Mouse (Mus musculus) cerebellum, postnatal 25 days (tissue): ENCODE data around the gene Dcaf12.
A peak's percentile ranks its signal among the peaks of the same experiment; 100 is the strongest.

ENCODE experiments used
- DNase-seq, 2 experiments: peaks; one replicate each; pipeline ENCODE4 v3.0.0; 2021; ENCODE audit warnings: mixed read lengths in 2 of 2

Gene Dcaf12

DNA sequence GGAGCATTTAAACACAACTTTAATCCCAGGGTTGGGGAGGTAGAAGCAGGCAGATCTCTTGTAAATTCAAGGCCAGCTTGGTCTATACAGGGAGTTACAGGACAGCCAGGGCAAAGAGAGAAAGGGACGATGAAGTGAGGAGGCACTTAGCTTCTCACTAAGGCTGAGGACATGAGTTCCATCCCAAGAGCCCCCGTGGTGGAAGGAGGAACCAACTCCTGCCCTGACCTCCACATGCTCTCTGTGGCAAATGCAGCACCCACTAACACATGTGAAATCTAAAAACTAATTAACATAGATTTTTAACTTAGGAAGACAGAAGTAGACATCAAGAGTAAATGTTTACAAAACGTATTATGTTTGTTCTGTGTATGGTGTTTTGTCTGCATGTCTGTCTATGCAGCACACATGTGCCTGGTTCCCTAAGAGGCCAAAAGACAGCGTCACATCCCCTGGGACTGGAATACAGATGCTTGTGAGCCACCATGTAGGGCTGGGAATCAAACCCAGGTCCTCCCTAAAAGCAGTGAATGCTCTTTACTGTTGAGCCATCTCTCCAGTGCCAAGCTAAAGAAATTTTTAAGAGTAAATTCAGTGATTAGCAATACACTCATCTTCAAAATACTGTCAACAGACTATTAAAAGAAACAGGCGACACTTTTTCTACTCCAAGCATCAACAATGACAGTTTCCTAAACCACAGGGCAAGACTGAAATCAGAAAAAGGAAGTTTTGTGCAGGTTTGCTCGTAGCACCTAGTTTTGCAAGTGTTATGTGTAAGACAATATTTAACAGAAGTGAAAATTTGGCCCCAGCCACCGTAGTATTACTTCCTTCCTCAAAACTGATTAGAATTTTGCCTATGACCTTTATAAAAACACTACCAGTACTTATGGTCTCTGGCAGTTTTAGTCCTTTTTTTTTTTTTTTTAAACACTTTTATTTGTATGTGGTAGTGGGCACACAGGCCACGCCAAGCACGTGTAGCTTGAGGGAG, 3.8 kb downstream of the Dcaf12 start:
- no peak for DNase-seq

DNA sequence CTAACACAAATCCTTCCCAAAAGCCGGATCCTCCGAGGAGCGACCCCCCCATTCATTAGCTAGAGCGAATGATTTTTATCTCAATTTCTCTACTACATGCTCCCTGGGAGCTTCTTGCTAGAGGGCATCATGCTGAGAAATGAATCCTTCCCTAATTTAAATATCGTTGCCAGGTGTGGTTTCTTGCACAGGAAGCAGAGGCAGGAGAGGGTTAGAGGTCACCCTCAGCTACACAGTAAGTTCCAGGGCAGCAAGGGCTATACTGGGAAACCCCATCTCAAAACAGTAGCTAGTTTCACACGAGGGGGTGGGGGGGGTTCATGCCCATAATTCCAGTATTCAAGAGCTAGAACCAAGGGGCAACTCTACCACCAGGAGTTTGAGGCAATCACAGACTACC, 7.3 kb downstream of the Dcaf12 start:
- DNase-seq: no peak

DNA sequence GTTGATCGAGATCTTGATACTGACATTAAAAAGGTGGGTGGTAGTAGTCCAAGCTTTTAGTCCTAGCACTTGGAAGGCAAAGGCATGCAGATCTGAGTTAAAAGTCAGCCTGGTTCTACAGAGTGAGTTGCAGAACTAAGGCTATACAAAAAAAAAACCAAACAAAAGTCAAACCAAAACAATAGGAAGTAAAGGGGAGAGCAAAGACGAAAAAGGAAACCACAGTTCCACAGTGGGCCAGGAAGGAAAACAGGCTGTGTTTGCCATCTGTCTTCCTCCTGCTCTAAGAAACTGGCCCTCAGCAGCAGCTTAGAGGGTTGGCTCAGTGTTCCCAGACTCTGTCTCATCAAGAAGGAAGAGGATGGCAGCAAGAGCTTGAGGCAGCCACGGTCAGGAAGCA, 10.4 kb downstream of the Dcaf12 start:
- DNase-seq: peak in 1 of 2 experiments; percentile 35

DNA sequence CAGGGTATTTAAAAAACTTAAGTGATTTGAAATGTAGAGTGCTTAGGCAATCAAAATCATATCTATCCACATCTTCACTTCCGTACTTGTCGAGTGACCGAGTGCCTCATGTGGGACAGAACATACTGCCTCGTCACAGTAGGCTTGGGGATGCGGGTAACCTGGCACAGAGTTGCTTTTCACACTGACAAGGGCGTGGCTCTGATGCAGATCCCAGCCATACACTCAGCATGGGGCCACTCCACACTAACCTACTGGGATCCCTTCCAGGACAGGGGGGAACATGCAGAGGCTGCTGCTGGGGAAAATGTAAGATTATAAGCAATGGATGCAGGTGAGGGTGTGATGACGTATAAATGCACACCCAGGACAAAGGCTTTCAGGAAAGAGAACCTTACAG, 11.0 kb downstream of the Dcaf12 start:
- DNase-seq: peak in 1 of 2 experiments; percentile 54

DNA sequence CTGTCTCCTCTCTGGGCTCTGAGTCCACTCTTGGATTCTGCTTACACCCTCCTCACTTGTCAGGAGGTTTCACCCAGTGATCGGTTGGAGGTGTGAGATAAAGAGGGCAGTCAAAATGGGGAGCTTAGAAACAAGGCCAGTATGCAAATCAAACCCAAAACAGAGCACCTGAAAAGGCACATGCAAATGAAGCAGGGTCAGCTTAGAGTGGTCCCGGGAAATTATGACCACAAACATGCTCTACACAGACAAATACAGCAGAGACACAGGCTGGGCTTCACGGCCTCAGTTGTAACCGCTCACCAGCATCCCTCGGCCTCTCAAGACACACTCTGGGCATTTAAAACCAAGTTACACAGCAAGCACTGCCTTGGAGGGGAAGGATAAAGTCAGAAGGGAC, 15.7 kb downstream of the Dcaf12 start:
- no peak for DNase-seq

DNA sequence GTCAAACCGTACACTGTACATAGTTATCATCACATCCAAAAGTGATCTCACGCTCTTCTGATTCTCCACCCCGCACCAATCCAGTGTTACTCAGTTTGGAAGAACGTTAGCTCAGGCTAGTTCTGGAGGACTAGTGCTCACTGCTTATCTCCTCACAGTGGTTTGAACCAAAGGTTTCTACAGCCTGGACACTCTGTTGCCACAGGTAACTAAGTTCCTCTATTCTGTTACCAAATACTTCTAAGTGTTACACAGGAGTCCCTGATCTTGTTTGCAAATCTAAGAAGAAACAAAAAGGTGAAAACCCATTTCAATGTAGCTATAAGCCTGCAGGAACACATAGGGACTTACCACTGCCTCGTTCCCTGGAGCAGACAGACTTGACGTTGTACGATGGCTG, 18.7 kb downstream of the Dcaf12 start:
- DNase-seq: no peak

DNA sequence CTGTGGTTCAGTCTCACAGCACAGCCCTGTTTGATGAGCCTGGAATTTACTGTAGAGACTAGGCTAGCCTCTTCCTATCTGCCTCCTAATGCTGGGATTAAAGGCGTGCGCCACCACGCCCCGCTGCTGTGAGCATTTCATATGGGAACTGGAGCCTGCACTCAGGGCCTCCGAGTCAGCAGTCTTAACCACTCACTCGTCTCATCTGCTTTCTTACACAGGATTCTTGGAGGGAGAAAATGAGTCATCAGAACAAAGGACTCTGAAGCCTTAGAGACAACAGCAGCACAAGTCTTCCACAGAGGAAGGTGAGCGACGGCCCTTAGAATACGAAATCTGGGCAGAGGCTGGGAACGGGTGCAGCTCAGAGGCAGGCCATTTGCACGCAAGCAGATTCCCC, 19.2 kb downstream of the Dcaf12 start:
- DNase-seq: no peak

DNA sequence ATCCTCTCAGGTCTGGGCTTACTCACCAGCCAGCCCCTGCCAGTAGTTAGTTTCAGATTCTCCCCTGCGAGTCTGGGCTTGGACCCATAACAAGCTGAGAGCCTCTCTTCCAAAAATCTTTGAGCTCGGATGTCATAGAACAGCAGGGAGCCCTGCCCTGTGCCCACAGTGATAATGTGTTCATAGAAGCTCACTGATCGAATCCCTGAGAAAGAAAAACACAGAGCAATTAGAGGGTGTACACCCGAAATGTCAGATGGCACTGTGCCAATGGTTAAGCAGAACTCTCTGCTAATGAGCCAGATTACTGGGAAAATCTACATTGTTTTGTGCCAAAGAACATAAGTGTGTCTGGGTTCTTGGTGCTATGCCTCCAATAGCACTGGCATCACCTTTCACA, 20.8 kb downstream of the Dcaf12 start:
- no peak for DNase-seq

DNA sequence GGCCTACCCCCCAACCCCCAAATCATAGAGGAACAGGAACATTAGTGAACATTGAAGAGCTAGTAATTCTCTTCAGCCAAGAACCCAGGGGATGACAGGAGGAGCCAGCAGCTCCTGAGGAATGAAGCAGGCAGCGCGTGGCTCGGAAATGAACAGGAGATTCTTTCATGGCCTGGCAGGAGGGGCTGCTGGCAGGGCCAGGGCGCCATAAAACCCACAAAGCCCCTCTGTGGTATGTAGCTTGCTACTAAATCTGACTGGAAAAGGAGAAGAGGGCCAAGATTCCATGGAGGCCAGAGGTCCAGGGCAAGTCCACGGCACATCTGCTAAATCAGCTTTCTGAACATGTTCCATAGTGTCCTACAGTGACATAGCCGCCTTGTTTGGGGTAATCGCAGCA, 24.9 kb downstream of the Dcaf12 start:
- no peak for DNase-seq

DNA sequence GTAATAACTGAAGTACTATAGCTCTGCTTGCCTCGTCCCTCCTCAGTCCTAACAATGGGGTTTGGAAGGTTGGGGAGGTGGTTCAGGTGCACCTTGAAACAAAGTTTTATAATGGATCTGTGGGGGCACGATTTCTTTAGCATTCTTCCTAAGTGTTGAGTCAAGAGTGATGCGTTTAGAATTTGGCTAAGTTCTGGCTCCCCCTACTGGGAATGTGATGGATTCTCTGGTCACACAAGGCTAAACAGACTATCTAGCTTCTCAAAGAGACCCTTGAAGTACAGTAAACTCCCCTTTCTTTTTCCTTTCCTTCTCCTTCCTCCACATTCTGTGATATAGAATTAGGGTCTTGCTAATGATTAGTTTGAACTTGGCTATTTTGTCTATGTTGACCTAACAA, 28.3 kb downstream of the Dcaf12 start:
- DNase-seq: peak in 1 of 2 experiments; percentile 29

DNA sequence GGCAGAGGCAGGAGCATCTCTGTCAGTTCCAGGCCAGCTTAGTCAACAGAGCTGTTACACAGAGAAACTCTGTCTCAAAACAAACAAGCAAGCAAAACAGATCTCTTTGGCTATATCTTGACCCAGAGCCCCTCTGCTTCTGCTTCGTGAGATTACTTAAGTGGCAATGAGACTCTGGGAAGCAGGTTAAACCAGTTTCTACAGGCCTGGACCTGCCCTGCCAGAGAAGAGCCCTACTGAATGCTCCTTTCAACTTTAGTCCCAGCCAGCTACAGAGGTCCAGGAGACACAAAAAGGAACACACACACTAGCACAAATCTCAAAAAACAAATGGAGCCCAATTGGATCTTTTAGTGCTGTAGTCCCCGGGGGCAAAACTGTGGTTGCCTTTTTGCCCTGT, 30.6 kb downstream of the Dcaf12 start:
- DNase-seq: no peak

DNA sequence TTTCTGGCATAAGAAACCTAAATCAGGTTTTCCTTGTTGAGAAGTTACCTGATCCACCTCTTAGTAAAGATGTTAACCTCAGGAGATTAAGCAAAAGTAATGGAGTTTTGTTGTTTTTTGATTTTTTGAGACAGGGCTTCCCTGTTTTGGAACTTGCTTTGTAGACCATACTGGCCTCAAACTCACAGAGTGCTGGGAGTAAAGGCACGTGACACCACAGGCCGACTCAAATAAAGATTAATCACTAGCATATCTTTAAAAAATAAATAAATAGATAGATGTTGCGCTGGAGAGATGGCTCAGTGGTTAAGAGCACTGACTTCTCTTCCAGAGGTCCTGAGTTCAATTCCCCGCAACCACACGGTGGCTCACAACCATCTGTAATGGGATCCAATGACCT, 38.8 kb downstream of the Dcaf12 start:
- DNase-seq: no peak

DNA sequence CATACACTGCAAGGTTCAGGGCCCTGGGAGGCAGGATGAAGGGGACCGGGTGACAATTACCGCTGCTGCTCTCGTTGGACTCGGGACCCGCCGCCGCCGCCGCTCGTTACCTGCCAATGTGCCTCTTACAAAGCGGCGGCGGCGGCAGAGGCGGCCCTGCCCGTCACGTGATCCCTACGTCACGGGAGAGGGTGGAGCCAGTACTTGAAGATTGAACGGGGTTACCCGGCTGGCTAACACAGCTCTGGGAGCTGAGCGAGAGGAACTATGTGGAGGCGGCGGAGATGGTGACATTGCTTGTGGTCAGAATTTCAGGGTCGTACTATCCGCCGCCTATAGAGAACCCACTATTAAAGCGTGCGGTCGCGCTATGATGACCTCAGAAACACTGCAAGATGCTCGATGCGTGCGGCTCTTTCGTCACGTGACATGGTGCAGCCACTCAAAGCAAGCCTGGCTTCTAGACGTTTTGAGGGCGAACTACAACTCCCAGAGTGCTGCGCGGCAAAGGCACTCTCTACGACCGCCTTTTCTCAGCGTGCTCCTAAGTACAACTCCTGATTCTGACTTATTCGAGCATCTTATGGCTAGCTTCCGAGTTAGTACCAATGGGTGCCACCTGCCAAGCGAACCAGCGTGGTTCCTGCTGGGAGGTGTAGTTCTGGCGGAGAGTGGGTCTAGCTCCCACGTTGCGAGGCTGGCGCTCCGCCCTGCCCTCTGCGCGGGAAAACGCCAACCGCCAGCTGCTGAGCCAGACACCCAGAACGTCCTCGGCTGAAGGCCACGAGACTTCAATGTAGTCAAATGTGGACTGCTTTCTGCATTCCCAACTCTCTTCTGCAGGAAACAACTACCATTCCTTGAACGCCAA, 39.5 kb downstream of the Dcaf12 start, which contains the start of gene Ubap2:
Gene Ubap2, minus strand, starts transcription at position 165 of the 871 bp plus-strand sequence.
- peak; percentile 97 to 98 for DNase-seq

DNA sequence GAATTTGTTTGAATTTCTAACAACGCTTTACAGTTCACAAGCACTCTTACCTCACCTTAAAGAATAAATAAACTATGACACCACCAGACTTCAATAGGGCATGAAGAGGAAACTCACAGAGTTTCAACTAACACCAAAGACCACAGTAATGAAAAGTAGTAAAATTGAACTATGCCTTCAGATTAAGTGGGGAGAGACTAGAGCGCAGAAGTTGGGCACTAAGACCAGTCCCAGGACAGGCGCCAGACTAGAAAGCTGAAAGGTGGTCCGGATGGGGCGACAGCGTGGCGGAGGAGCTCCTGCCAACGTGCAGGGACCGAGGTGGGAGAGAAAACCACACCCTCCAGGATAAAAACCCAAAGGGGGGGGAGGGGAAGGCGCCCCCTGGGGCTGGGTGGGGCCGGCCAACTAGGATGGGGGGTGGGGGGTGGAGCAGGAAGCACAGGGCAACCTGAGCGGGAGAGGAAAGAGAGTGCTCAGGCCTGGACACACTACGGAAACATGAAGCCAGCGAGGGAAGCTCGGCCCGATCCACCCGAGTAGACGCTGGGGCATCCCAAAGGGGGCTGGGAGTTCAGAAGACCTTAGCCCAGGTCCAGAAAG, 40.2 kb downstream of the Dcaf12 start:
- no peak for DNase-seq

DNA sequence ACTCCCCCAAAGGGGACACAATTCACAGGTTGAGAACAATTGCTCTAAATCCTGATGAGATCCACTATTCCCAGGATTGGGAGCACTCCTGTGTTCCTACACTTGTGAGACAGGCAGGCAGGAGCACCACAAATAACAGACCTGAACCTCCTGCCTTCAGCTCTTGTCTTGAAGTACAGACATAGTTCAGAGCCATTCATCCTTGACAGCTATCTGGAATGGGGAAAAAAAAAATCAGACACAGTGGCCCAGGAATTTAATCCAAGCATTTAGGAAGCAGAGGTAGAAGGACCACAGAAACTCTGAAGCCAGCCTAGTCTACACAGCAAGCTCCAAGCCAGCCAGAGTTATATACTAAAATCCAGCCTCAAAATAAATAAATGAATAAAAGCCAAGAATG, 46.6 kb downstream of the Dcaf12 start:
- no peak for DNase-seq

DNA sequence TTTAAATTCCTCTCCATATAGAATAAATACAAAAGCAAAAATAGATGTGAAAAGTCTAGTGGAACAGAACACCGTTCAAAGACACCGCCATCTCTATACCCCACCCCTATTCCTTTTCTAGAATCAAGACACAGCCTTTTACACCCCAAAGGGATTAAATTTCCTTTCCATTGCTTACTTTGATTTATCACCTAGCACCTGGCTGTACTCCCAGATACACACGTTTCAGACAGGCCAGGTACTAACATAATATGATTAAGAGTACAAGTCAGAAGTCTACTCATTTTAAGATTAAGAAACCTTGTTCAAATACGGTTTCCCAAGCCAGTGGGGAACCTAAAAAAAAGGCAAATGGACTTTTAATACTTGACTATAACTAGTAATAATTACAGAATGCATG, 48.3 kb downstream of the Dcaf12 start:
- DNase-seq: no peak

DNA sequence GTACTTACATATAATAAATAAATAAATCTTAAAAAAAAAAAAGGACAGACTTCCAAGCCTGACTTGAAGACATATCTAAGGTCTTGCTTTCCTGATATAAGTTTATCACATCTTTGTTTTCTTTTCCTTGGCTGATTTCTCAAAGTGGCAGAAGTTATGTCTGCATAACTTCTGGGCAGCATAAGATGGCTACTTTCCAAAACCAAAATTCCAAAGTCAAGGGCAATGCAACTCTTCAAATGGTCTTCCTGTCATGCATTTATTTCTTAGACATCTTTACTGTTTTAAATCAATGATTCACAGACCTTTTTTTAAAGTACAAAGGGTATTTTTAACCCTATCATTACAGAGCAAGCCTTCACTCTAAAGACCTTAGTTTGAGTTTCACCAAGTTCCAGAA, 54.0 kb downstream of the Dcaf12 start:
- no peak for DNase-seq

DNA sequence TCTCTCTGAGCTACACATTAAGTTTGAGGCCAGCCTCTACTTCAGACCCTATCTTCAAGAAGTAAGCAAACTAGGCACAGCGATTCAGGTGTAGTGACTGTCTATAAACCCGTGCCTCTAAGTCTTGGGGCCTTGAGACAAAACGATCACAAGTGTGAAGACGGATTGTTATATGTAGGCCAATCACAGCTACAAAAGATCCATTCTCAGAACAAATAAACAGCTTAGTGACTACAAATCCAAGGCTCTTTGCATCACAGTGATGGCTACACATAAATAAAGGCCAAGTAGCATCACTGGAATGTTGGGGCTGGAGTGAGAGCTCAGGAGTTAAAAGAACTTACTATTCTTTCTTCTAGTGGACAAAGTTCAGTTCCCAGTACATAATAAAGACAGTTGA, 55.7 kb downstream of the Dcaf12 start:
- no peak for DNase-seq

DNA sequence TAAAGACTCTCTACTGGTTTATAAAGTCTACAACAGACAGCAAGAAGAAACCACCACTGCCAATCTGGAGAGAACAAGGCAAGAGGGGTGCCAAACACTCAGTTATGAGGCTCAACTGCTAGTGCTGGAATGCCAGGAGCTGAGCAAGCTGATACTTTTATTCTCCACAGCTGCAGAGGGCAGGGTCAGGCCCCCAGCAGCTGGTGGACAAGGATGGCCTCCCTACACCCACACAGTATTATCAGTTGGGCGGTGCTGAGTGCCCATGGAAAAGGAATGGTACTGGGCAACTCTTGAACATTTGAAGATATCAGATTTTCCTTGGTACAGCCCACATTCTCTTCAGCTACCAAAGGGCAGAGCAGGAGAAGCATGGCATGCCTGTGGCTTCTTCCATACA, 56.9 kb downstream of the Dcaf12 start:
- no peak for DNase-seq

DNA sequence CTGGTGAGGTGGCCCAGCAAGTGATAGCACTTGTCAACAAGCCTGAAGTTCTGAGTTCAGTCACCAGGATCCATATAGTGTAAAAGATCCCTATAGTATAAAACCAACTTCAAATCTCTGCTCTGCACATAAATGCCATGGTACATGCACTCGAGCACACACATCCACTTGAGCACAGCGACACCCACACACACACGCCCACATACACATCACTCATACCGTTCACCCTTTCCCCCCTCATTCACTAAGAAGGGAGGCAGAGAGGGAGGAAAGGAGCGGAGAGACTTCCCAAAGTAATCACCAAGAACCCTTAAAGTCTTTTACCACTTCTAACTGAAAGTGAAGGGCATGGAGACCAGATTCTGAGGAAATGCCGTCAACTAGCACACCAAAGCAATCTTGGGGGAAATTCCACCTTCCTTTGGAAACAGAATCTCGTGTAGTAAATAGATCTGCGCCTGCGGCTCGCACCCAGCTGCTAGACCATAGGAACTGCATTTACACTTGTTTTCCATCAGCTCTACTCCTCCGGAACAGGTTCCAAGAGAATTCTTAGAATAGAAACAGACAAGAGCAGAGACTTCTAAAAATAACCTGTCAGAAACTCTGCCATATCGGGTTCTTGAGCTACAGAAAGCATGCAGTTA, 59.0 kb downstream of the Dcaf12 start:
- DNase-seq: peak in 1 of 2 experiments; percentile 20

DNA sequence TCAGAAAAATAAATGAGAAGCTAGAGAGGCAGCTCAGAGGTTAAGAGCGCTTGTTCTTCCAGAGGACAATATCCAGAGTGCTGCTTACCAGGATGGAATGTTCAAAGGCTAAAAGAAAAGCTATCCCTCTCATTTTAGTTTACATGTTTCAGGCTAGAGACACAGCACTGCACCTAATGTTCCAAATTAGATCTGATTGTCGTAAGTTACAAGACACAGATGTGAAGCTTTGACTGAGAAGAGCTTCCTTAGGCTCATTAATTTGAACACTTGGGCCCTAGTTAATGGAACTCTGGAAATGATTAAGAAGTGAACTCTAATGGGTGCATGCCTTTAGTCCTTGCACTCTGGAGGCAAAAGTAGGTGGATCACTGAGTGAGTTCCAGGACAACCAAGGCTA, 60.9 kb downstream of the Dcaf12 start:
- DNase-seq: no peak

DNA sequence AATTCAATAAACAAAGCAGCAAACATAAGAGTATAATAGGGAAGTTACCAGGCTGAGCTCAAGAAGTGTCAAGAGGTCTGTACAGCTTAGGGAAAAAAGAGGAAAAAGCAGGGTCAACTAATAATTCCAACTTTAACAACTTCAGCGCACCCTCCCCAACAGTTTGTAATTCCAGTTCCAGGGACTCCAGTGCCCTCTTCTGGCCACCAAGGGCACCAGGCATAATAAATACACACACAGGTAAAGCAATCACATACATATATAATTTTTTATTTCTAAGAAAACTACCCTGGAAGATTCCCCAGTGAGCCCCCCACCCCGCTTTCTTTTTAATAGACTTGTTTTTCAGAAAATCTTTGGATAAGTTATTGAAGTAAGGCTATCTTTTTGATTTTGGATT, 69.3 kb downstream of the Dcaf12 start:
- no peak for DNase-seq
